In the genomic region with DNA sequence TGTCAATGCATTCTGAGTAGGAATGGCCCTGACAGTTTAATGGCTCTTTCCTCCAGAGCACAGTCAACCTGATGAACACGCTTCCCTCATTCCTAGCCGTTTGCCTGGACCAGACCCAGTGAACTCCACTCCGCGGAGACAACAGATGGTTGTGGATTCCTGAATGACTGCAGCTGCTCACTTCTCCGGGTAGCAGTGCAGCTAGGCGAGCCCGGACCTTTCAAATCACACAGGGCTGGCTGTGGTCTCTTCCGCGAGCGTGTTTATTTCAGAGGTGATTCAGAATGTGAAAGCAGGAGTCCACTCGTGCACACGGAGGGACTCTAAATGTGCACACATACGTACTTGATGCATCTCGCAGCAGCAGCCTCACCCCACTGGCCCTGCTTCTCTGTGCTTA, we compare ENCODE assay signal across 10 mouse cellular contexts. TPM values are rescaled to one million over a fixed set of nuclear protein-coding genes. Genes with fewer than 3 reads are reported as not detected.
DNase-seq lines count a peak whose midpoint lies in the region; ATAC-seq lines count a peak whose summit lies in the region.
"Had no signal": no experiment of that assay in that cellular context is flagged by ENCODE, and none has a peak within 500 bp of the region (broad histone marks: within the 10 kb centered on the region; RNA-seq: fewer than 3 reads in every experiment).

No protein-coding gene starts in this region.

- DNase-seq in left cerebral cortex, postnatal 4 days: peak; percentile 47
- DNase-seq in left cerebral cortex, adult 8-10 months (ENCODE audit: low spot score in 2 of 2): no peak
- DNase-seq in embryo, embryonic 10.5 days (ENCODE audit: low spot score): peak; percentile 34
- DNase-seq in mesoderm, embryonic 11.5 days (ENCODE audit: low read depth, low spot score): peak; percentile 46
- no peak for DNase-seq in ovary, postnatal 10 days (ENCODE audit: low spot score)

- peaks cover 5% of the 10 kb centered on the region; the same call in 1 of the 2 replicates for H3K4me1 ChIP-seq in forebrain, embryonic 13.5 days
- peaks cover 4% of the 10 kb centered on the region; the same call in 1 of the 2 replicates for H3K4me1 ChIP-seq in forebrain, embryonic 12.5 days
- H3K4me1 ChIP-seq: liver, embryonic 12.5 days had no signal

- H3K27ac ChIP-seq in forebrain, embryonic 13.5 days: no peak overlapping the region
- no peak overlapping the region for H3K27ac ChIP-seq in forebrain, embryonic 12.5 days
- H3K27ac ChIP-seq: liver, embryonic 12.5 days had no signal

- no peaks in the 10 kb centered on the region for H3K36me3 ChIP-seq in forebrain, embryonic 13.5 days (ENCODE audit: poor library complexity, severe bottlenecking)
- no peaks in the 10 kb centered on the region for H3K36me3 ChIP-seq in forebrain, embryonic 12.5 days (replicated peaks)
- H3K36me3 ChIP-seq: liver, embryonic 12.5 days had no signal

- H3K4me3 ChIP-seq in forebrain, embryonic 13.5 days: no peak overlapping the region
- H3K4me3 ChIP-seq in forebrain, embryonic 12.5 days (replicated peaks): no peak overlapping the region
- H3K4me3 ChIP-seq: liver, embryonic 12.5 days had no signal

- no peak overlapping the region for H3K4me2 ChIP-seq in forebrain, embryonic 13.5 days
- no peak overlapping the region for H3K4me2 ChIP-seq in forebrain, embryonic 12.5 days
- H3K4me2 ChIP-seq: liver, embryonic 12.5 days had no signal

- 52% methylated on average over 14 of the region's 14 CpGs for WGBS in forebrain, embryonic 13.5 days
- 70% methylated on average over 14 of the region's 14 CpGs for WGBS in forebrain, embryonic 12.5 days

- intact Hi-C loops in left cerebral cortex, postnatal 4 days (cut with DNase I): no loop called here

- 0 out of 2 replicates have a peak, but pooled peaks have one; percentile 51 for ATAC-seq in forebrain, embryonic 13.5 days
- ATAC-seq in forebrain, embryonic 12.5 days (ENCODE audit: low FRiP score): no peak
- no peak for ATAC-seq in megakaryocyte, adult 5-6 weeks (ENCODE audit: poor library complexity, severe bottlenecking)
- ATAC-seq: CD4-positive, CD25-positive, alpha-beta regulatory T cell, adult 4 months; liver, embryonic 12.5 days had no signal

- no peak overlapping the region for H3K9ac ChIP-seq in forebrain, embryonic 13.5 days
- no peak overlapping the region for H3K9ac ChIP-seq in forebrain, embryonic 12.5 days
- H3K9ac ChIP-seq: liver, embryonic 12.5 days had no signal

- H3K27me3 ChIP-seq in forebrain, embryonic 13.5 days: no peaks in the 10 kb centered on the region
- H3K27me3 ChIP-seq in forebrain, embryonic 12.5 days: no peaks in the 10 kb centered on the region
- H3K27me3 ChIP-seq: liver, embryonic 12.5 days had no signal

- no peaks in the 10 kb centered on the region for H3K9me3 ChIP-seq in forebrain, embryonic 13.5 days (replicated peaks)
- no peaks in the 10 kb centered on the region for H3K9me3 ChIP-seq in forebrain, embryonic 12.5 days
- H3K9me3 ChIP-seq: liver, embryonic 12.5 days had no signal

RNA-seq across cellular contexts. Expression of gene Kcnj5, which starts 32.4 kb away (rescaled TPM):
- 1.2 and 1.3 TPM in 2 replicates for polyA plus RNA-seq in forebrain, embryonic 13.5 days (2015; fragmentation: Nextera tagmentation; extraction: Ambion mirVana)
- 0.83 and 1.1 TPM in 2 replicates for polyA plus RNA-seq in forebrain, embryonic 12.5 days (2016; fragmentation: Nextera tagmentation; extraction: Ambion mirVana)
- total RNA-seq in left cerebral cortex, postnatal 4 days (2021): 1 to 10 TPM; 1.4 to 1.8 TPM
- 1 to 10 TPM in 2 of 4 experiments, under 1 TPM in 2; 0.75 to 1.1 (median 0.96) TPM for total RNA-seq in left cerebral cortex, adult 8-10 months (2022)
- total RNA-seq in megakaryocyte, adult 5-6 weeks (2015): not detected in 2 replicates
- 0.07 TPM in 1 of 2 replicates, not detected in the other for total RNA-seq in megakaryocyte, adult 5-6 weeks (2017)
- polyA plus RNA-seq: CD4-positive, CD25-positive, alpha-beta regulatory T cell, adult 4 months had no signal

Comparison
In these comparisons a context has a peak if more than half of its experiments do, and no peak if none do; other contexts are left out.
1. DNase-seq: peak in left cerebral cortex, postnatal 4 days (single experiment), embryo, embryonic 10.5 days (single experiment) and mesoderm, embryonic 11.5 days (single experiment); none in left cerebral cortex, adult 8-10 months (0 of 2) and ovary, postnatal 10 days (single experiment).